Mouse (Mus musculus) forebrain, embryonic 13.5 days (tissue): ENCODE measurements at regions not wholly inside any gene's neighbourhood (a gene's known extent, or its start where the extent isn't known, plus 50 kb on each side); places are given as distances from the start of the nearest gene placed in this dataset.

Source experiments
- ATAC-seq: fragments of 200-750 bp; cut with Nextera tagmentation; 2 replicates; pipeline ENCODE4 v1.8.0; 2017
- H3K27ac ChIP-seq: fragments of 300-500 bp; sonication (generic); 2 replicates; pipeline ENCODE4 v1.5.1; 2015; ENCODE audit warnings: inconsistent platforms, mild to moderate bottlenecking, moderate library complexity
- H3K27me3 ChIP-seq: fragments of 300-500 bp; sonication (generic); 2 replicates; pipeline ENCODE4 v1.6.1; 2015; ENCODE audit warnings: mild to moderate bottlenecking, inconsistent platforms
- H3K36me3 ChIP-seq: fragments of 300-500 bp; sonication (generic); 2 replicates; pipeline ENCODE4 v1.6.1; 2015; ENCODE audit warnings: mild to moderate bottlenecking, inconsistent platforms; ENCODE audit not compliant: poor library complexity, severe bottlenecking
- H3K4me1 ChIP-seq: fragments of 300-500 bp; sonication (generic); 2 replicates; pipeline ENCODE4 v1.6.1; 2015; ENCODE audit warnings: inconsistent platforms
- H3K4me2 ChIP-seq: fragments of 300-500 bp; sonication (generic); 2 replicates; pipeline ENCODE4 v1.6.1; 2015; ENCODE audit warnings: inconsistent platforms, mild to moderate bottlenecking, moderate library complexity
- H3K4me3 ChIP-seq: fragments of 300-500 bp; sonication (generic); 2 replicates; pipeline ENCODE4 v1.5.1; 2015; ENCODE audit warnings: mild to moderate bottlenecking, inconsistent platforms
- H3K9ac ChIP-seq: fragments of 300-500 bp; sonication (generic); 2 replicates; pipeline ENCODE4 v1.6.1; 2015; ENCODE audit warnings: mild to moderate bottlenecking, inconsistent platforms
- H3K9me3 ChIP-seq: fragments of 300-500 bp; sonication (generic); replicated peaks from 2 replicates; pipeline ENCODE4 v1.6.1; 2016; ENCODE audit warnings: inconsistent platforms
- whole genome bisulfite sequencing: fragments of 180-500 bp; shearing (Covaris S2); methylation state at CpG from one replicate; pipeline ENCODE4 v1.1.7; 2015; 5-methylcytosine and 5-hydroxymethylcytosine counted together

GRCm38 (mm10) chr14:76701911-76702708 lies 145.4 kb upstream of the Serp2 start:
- whole genome bisulfite sequencing, result 82% methylated on average over 14 of the region's 14 CpGs

DNA sequence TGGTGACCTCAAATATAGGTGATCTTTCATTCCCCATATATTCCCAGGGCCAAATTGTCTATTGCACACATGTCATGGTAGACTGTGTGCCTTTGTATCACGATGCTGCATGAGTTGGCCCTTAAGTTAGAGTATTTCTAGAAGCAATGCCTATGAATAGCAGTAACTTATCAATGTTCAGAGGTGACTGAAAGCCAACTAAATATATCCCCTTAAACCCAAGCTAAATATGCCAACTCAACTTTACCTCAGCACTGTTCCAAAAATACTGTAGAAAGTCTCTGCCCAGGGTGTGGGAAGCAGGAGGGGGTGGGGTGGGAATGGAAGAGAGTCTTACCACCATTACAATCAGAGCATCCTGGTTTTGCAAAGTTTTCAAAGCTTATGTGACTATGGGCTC lies 144.6 kb upstream of the Serp2 start:
- H3K36me3 ChIP-seq, result no peaks in the 10 kb centered on the region
- peaks cover 5% of the 10 kb centered on the region; the same call in 1 of the 2 replicates for H3K4me1 ChIP-seq
- H3K4me3 ChIP-seq, result no peak overlapping the region
- H3K4me2 ChIP-seq, result no peak overlapping the region
- no peak overlapping the region for H3K27ac ChIP-seq
- no peak for ATAC-seq
- H3K27me3 ChIP-seq, result no peaks in the 10 kb centered on the region
- no peak overlapping the region for H3K9ac ChIP-seq
- 81% methylated on average over 1 of the region's 1 CpGs for WGBS
- no peaks in the 10 kb centered on the region for H3K9me3 ChIP-seq

More at GRCm38 (mm10) chr14:76701911-76702708, 145.4 kb upstream of the Serp2 start:
- peaks cover 5% of the 10 kb centered on the region; the same call in 1 of the 2 replicates for H3K4me1 ChIP-seq
- H3K36me3 ChIP-seq, result no peaks in the 10 kb centered on the region
- H3K9me3 ChIP-seq, result no peaks in the 10 kb centered on the region
- H3K4me2 ChIP-seq, result no peak overlapping the region
- no peak for ATAC-seq
- no peak overlapping the region for H3K9ac ChIP-seq
- H3K27ac ChIP-seq, result no peak overlapping the region
- no peak overlapping the region for H3K4me3 ChIP-seq
- no peaks in the 10 kb centered on the region for H3K27me3 ChIP-seq

- H3K36me3 ChIP-seq, result no peaks in the 10 kb centered on the region
- no peaks in the 10 kb centered on the region for H3K27me3 ChIP-seq
- H3K27ac ChIP-seq, result no peak overlapping the region
- H3K9ac ChIP-seq, result no peak overlapping the region
- no peak for ATAC-seq
- H3K4me3 ChIP-seq, result no peak overlapping the region
- H3K9me3 ChIP-seq, result no peaks in the 10 kb centered on the region
- WGBS, result 82% methylated on average over 3 of the region's 3 CpGs
- H3K4me1 ChIP-seq, result peaks cover 5% of the 10 kb centered on the region; the same call in 1 of the 2 replicates
- H3K4me2 ChIP-seq, result no peak overlapping the region
Observed at GRCm38 (mm10) chr14:76700796-76701195, 144.1 kb upstream of the Serp2 start.

GRCm38 (mm10) chr14:76700190-76700589 lies 143.5 kb upstream of the Serp2 start:
- Histone ChIP-seq H3K4me3 (no peak overlapping the region), H3K36me3 (no peaks in the 10 kb centered on the region), H3K9ac (no peak overlapping the region), H3K4me2 (no peak overlapping the region), H3K27ac (no peak overlapping the region), H3K4me1 (peaks cover 5% of the 10 kb centered on the region; the same call in 1 of the 2 replicates), H3K9me3 (no peaks in the 10 kb centered on the region), H3K27me3 (no peaks in the 10 kb centered on the region)
- 89% methylated on average over 4 of the region's 4 CpGs for WGBS
- no peak for ATAC-seq

- H3K36me3 ChIP-seq, result no peaks in the 10 kb centered on the region
- H3K27ac ChIP-seq, result no peak overlapping the region
- no peaks in the 10 kb centered on the region for H3K27me3 ChIP-seq
- H3K4me2 ChIP-seq, result no peak overlapping the region
- H3K9me3 ChIP-seq, result no peaks in the 10 kb centered on the region
- peaks cover 5% of the 10 kb centered on the region; the same call in 1 of the 2 replicates for H3K4me1 ChIP-seq
- H3K9ac ChIP-seq, result no peak overlapping the region
- 30% methylated on average over 4 of the region's 4 CpGs for WGBS
- ATAC-seq, result no peak
- no peak overlapping the region for H3K4me3 ChIP-seq
Observed at GRCm38 (mm10) chr14:76698718-76699402, 142.2 kb upstream of the Serp2 start.

- Histone ChIP-seq H3K9ac (no peak overlapping the region), H3K9me3 (no peaks in the 10 kb centered on the region), H3K36me3 (no peaks in the 10 kb centered on the region), H3K27me3 (no peaks in the 10 kb centered on the region), H3K4me1 (peaks cover 5% of the 10 kb centered on the region; the same call in 1 of the 2 replicates), H3K27ac (no peak overlapping the region), H3K4me3 (no peak overlapping the region), H3K4me2 (no peak overlapping the region)
- no peak for ATAC-seq
- WGBS, result 55% methylated on average over 4 of the region's 4 CpGs
Observed at GRCm38 (mm10) chr14:76696729-76697128, 140.0 kb upstream of the Serp2 start.

- peaks cover 5% of the 10 kb centered on the region; the same call in 1 of the 2 replicates for H3K4me1 ChIP-seq
- H3K27me3 ChIP-seq, result no peaks in the 10 kb centered on the region
- no peaks in the 10 kb centered on the region for H3K9me3 ChIP-seq
- no peak overlapping the region for H3K27ac ChIP-seq
- H3K4me3 ChIP-seq, result no peak overlapping the region
- WGBS, result 75% methylated on average over 18 of the region's 18 CpGs
- ATAC-seq, result no peak
- H3K9ac ChIP-seq, result no peak overlapping the region
- no peak overlapping the region for H3K4me2 ChIP-seq
- H3K36me3 ChIP-seq, result no peaks in the 10 kb centered on the region
Observed at GRCm38 (mm10) chr14:76695691-76696355, 139.1 kb upstream of the Serp2 start.

GRCm38 (mm10) chr14:76694894-76695293 lies 138.2 kb upstream of the Serp2 start:
- Histone ChIP-seq H3K27ac (no peak overlapping the region), H3K36me3 (no peaks in the 10 kb centered on the region), H3K27me3 (no peaks in the 10 kb centered on the region), H3K9ac (no peak overlapping the region), H3K9me3 (no peaks in the 10 kb centered on the region), H3K4me2 (no peak overlapping the region), H3K4me1 (peaks cover 5% of the 10 kb centered on the region; the same call in 1 of the 2 replicates), H3K4me3 (no peak overlapping the region)
- whole genome bisulfite sequencing, result 89% methylated on average over 8 of the region's 8 CpGs
- no peak for ATAC-seq

GRCm38 (mm10) chr14:76693351-76694317 lies 136.9 kb upstream of the Serp2 start:
- H3K9me3 ChIP-seq, result no peaks in the 10 kb centered on the region
- ATAC-seq, result no peak
- H3K4me1 ChIP-seq, result peaks cover 2% of the 10 kb centered on the region; the same call in 1 of the 2 replicates
- H3K4me3 ChIP-seq, result no peak overlapping the region
- H3K9ac ChIP-seq, result no peak overlapping the region
- H3K36me3 ChIP-seq, result no peaks in the 10 kb centered on the region
- 57% methylated on average over 15 of the region's 15 CpGs for WGBS
- no peak overlapping the region for H3K4me2 ChIP-seq
- no peaks in the 10 kb centered on the region for H3K27me3 ChIP-seq
- no peak overlapping the region for H3K27ac ChIP-seq

- WGBS, result 52% methylated on average over 10 of the region's 10 CpGs
- Histone ChIP-seq H3K4me3 (no peak overlapping the region), H3K27ac (no peak overlapping the region)
Observed at GRCm38 (mm10) chr14:76687971-76688407, 131.3 kb upstream of the Serp2 start.

GRCm38 (mm10) chr14:76686762-76687453 lies 130.2 kb upstream of the Serp2 start:
- WGBS, result 47% methylated on average over 9 of the region's 9 CpGs
- Histone ChIP-seq H3K9ac (no peak overlapping the region), H3K27me3 (no peaks in the 10 kb centered on the region), H3K36me3 (no peaks in the 10 kb centered on the region), H3K4me1 (peaks cover 22% of the 10 kb centered on the region), H3K9me3 (no peaks in the 10 kb centered on the region), H3K4me2 (no peak overlapping the region), H3K27ac (no peak overlapping the region), H3K4me3 (no peak overlapping the region)
- ATAC-seq, result 0 out of 2 replicates have a peak, but pooled peaks have one; percentile 36

More at GRCm38 (mm10) chr14:76687971-76688407, 131.3 kb upstream of the Serp2 start:
- H3K4me2 ChIP-seq, result no peak overlapping the region
- no peak for ATAC-seq
- H3K36me3 ChIP-seq, result no peaks in the 10 kb centered on the region
- peaks cover 22% of the 10 kb centered on the region for H3K4me1 ChIP-seq
- no peaks in the 10 kb centered on the region for H3K27me3 ChIP-seq
- H3K9me3 ChIP-seq, result no peaks in the 10 kb centered on the region
- H3K9ac ChIP-seq, result no peak overlapping the region
